Comparison of ENCODE assay signal across 13 mouse cellular contexts in genomic region chr1:38320126-38320970, GRCm38 (mm10).
A peak's percentile ranks its signal among the peaks of the same experiment; 100 is the strongest.
DNase-seq lines count a peak whose midpoint lies in the region; ATAC-seq lines count a peak whose summit lies in the region.
"Had no signal": no experiment of that assay in that cellular context is flagged by ENCODE, and none has a peak within 500 bp of the region (broad histone marks: within the 10 kb centered on the region; RNA-seq: fewer than 3 reads in every experiment).

No protein-coding gene starts in this region.

- no peak overlapping the region; the same call in 1 of the 2 replicates for H3K9ac ChIP-seq in forebrain, embryonic 13.5 days
- no peak overlapping the region for H3K9ac ChIP-seq in embryonic facial prominence, embryonic 15.5 days
- H3K9ac ChIP-seq in midbrain, embryonic 16.5 days (ENCODE audit: low read depth, low read length), result no peak overlapping the region
- H3K9ac ChIP-seq: liver, embryonic 15.5 days had no signal

- H3K27me3 ChIP-seq in forebrain, embryonic 13.5 days, result 0 out of 2 replicates have a peak, but pooled peaks cover 5% of the 10 kb centered on the region
- H3K27me3 ChIP-seq in forebrain, embryonic 10.5 days (ENCODE audit: poor library complexity, severe bottlenecking), result no peaks in the 10 kb centered on the region
- H3K27me3 ChIP-seq in megakaryocyte, embryonic 14.5 days (replicated peaks), result no peaks in the 10 kb centered on the region
- no peaks in the 10 kb centered on the region for H3K27me3 ChIP-seq in embryonic facial prominence, embryonic 15.5 days
- no peaks in the 10 kb centered on the region for H3K27me3 ChIP-seq in midbrain, embryonic 16.5 days (ENCODE audit: control insufficient read depth, insufficient read depth, low read depth, low read length)
- H3K27me3 ChIP-seq: liver, embryonic 15.5 days had no signal

- H3K27ac ChIP-seq in forebrain, embryonic 13.5 days, result no peak overlapping the region
- H3K27ac ChIP-seq in forebrain, embryonic 10.5 days, result no peak overlapping the region
- H3K27ac ChIP-seq in embryonic facial prominence, embryonic 15.5 days (replicated peaks), result peak overlapping the region; percentile 56
- H3K27ac ChIP-seq in midbrain, embryonic 16.5 days (ENCODE audit: low read length), result no peak overlapping the region
- H3K27ac ChIP-seq: liver, embryonic 15.5 days had no signal

- no peak for DNase-seq in forebrain, embryonic 10.5 days (ENCODE audit: extremely low spot score, low spot score)
- no peak for DNase-seq in heart, postnatal 14 days
- DNase-seq in right cerebral cortex, postnatal 25 days, result no peak
- DNase-seq: cerebellum, adult 11 months; gastrocnemius, postnatal 10 days; kidney, postnatal 4 days had no signal

- no peaks in the 10 kb centered on the region for H3K9me3 ChIP-seq in forebrain, embryonic 13.5 days (replicated peaks)
- H3K9me3 ChIP-seq in forebrain, embryonic 10.5 days, result no peaks in the 10 kb centered on the region
- no peaks in the 10 kb centered on the region for H3K9me3 ChIP-seq in megakaryocyte, embryonic 14.5 days
- H3K9me3 ChIP-seq in embryonic facial prominence, embryonic 15.5 days (replicated peaks), result no peaks in the 10 kb centered on the region
- no peaks in the 10 kb centered on the region for H3K9me3 ChIP-seq in midbrain, embryonic 16.5 days (replicated peaks; ENCODE audit: control insufficient read depth, low read length, poor library complexity, severe bottlenecking)
- H3K9me3 ChIP-seq: liver, embryonic 15.5 days had no signal

- ATAC-seq in forebrain, embryonic 13.5 days, result no peak
- no peak for ATAC-seq in megakaryocyte, adult 5-6 weeks (ENCODE audit: poor library complexity, severe bottlenecking)
- no peak for ATAC-seq in embryonic facial prominence, embryonic 15.5 days (ENCODE audit: insufficient number of reproducible peaks, low FRiP score, low TSS enrichment, low read depth)
- ATAC-seq in midbrain, embryonic 16.5 days, result no peak

- peak overlapping the region; percentile 36 for H3K4me2 ChIP-seq in forebrain, embryonic 13.5 days
- 0 out of 2 replicates have a peak overlapping the region, but pooled peaks have one; percentile 6 for H3K4me2 ChIP-seq in embryonic facial prominence, embryonic 15.5 days (replicated peaks)
- peak overlapping the region; percentile 20; the same call in 1 of the 2 replicates for H3K4me2 ChIP-seq in midbrain, embryonic 16.5 days (ENCODE audit: low read length)
- H3K4me2 ChIP-seq: liver, embryonic 15.5 days had no signal

- H3K36me3 ChIP-seq in forebrain, embryonic 13.5 days (ENCODE audit: poor library complexity, severe bottlenecking), result 0 out of 2 replicates have a peak, but pooled peaks cover 3% of the 10 kb centered on the region
- no peaks in the 10 kb centered on the region for H3K36me3 ChIP-seq in forebrain, embryonic 10.5 days (replicated peaks)
- no peaks in the 10 kb centered on the region for H3K36me3 ChIP-seq in megakaryocyte, embryonic 14.5 days (replicated peaks; ENCODE audit: low read length)
- no peaks in the 10 kb centered on the region for H3K36me3 ChIP-seq in embryonic facial prominence, embryonic 15.5 days
- H3K36me3 ChIP-seq in midbrain, embryonic 16.5 days (ENCODE audit: control insufficient read depth, insufficient read depth, low read length), result no peaks in the 10 kb centered on the region
- H3K36me3 ChIP-seq: liver, embryonic 15.5 days had no signal

- no peak overlapping the region for H3K4me3 ChIP-seq in forebrain, embryonic 13.5 days
- no peak overlapping the region for H3K4me3 ChIP-seq in forebrain, embryonic 10.5 days
- H3K4me3 ChIP-seq in megakaryocyte, embryonic 14.5 days (replicated peaks), result peak overlapping the region; percentile 47
- no peak overlapping the region for H3K4me3 ChIP-seq in embryonic facial prominence, embryonic 15.5 days (replicated peaks)
- H3K4me3 ChIP-seq in midbrain, embryonic 16.5 days (ENCODE audit: low read depth, low read length), result no peak overlapping the region
- H3K4me3 ChIP-seq: erythroblast, embryonic 14.5 days; liver, embryonic 15.5 days had no signal

- intact Hi-C loops in heart, postnatal 14 days (cut with DNase I), result loop anchor here (5.0 kb wide), 1 partner anchor 447 kb away; no protein-coding TSS in a partner anchor

- peaks cover 16% of the 10 kb centered on the region for H3K4me1 ChIP-seq in forebrain, embryonic 13.5 days
- H3K4me1 ChIP-seq in forebrain, embryonic 10.5 days, result peaks cover 10% of the 10 kb centered on the region
- peaks cover 34% of the 10 kb centered on the region for H3K4me1 ChIP-seq in megakaryocyte, embryonic 14.5 days
- peaks cover 16% of the 10 kb centered on the region for H3K4me1 ChIP-seq in embryonic facial prominence, embryonic 15.5 days
- peaks cover 6% of the 10 kb centered on the region for H3K4me1 ChIP-seq in midbrain, embryonic 16.5 days (ENCODE audit: control insufficient read depth, insufficient read depth, low read length)
- H3K4me1 ChIP-seq: liver, embryonic 15.5 days had no signal

- WGBS in forebrain, embryonic 13.5 days, result 36% methylated on average over 16 of the region's 16 CpGs
- WGBS in forebrain, embryonic 10.5 days, result 77% methylated on average over 16 of the region's 16 CpGs
- WGBS in embryonic facial prominence, embryonic 15.5 days, result 44% methylated on average over 16 of the region's 16 CpGs
- 45% methylated on average over 16 of the region's 16 CpGs for WGBS in midbrain, embryonic 16.5 days
